10 mouse cellular contexts compared by ENCODE assay signal in genomic region chr14:55097646-55098045, GRCm38 (mm10). TPM values are rescaled to one million over a fixed set of nuclear protein-coding genes. Genes with fewer than 3 reads are reported as not detected.
DNase-seq lines count a peak whose midpoint lies in the region; ATAC-seq and TF ChIP-seq lines count a peak whose summit lies in the region.
"Had no signal": no experiment of that assay in that cellular context is flagged by ENCODE, and none has a peak within 500 bp of the region (broad histone marks: within the 10 kb centered on the region; RNA-seq: fewer than 3 reads in every experiment).

No protein-coding gene starts in this region.

- H3K4me2 ChIP-seq in kidney, embryonic 15.5 days, result no peak overlapping the region
- H3K4me2 ChIP-seq in heart, embryonic 16.5 days (ENCODE audit: low read depth, low read length), result peak overlapping the region; percentile 28; the same call in 1 of the 2 replicates
- H3K4me2 ChIP-seq in midbrain, embryonic 13.5 days (replicated peaks), result peak overlapping the region; percentile 41; the same call in 1 of the 2 replicates

- no peak for ATAC-seq in kidney, embryonic 15.5 days (replicated peaks; ENCODE audit: low FRiP score)
- no peak for ATAC-seq in heart, embryonic 16.5 days (replicated peaks; ENCODE audit: extremely low read depth, insufficient read depth, low FRiP score)
- no peak for ATAC-seq in midbrain, embryonic 13.5 days
- ATAC-seq: Patski had no signal

- H3K36me3 ChIP-seq in kidney, embryonic 15.5 days, result peaks cover 30% of the 10 kb centered on the region
- H3K36me3 ChIP-seq in ES-E14 (ENCODE audit: control insufficient read depth, insufficient read depth, low read length, poor library complexity, severe bottlenecking), result peaks cover 5% of the 10 kb centered on the region; the same call in 1 of the 2 replicates
- peaks cover 8% of the 10 kb centered on the region for H3K36me3 ChIP-seq in heart, embryonic 16.5 days (ENCODE audit: control insufficient read depth, insufficient read depth)
- 0 out of 2 replicates have a peak, but pooled peaks cover 7% of the 10 kb centered on the region for H3K36me3 ChIP-seq in midbrain, embryonic 13.5 days

- DNase-seq in kidney, postnatal 4 days, result no peak
- DNase-seq in ES-E14 (ENCODE audit: low read depth, low spot score), result no peak
- no peak for DNase-seq in ovary, adult 18-20 months (ENCODE audit: low spot score)
- DNase-seq in urinary bladder, postnatal 36 days (ENCODE audit: low spot score in 2 of 2), result no peak
- DNase-seq in frontal cortex, postnatal 36 days (ENCODE audit: low spot score in 2 of 2), result no peak

- in situ Hi-C loops in ES-E14 (cut with MboI; ENCODE audit: low sequenced_read_pairs in 2 of 2, unreplicated experiment in 2 of 2), result loop anchor here in 1 of 2 experiments (5.0 kb wide), 1 partner anchor 70 kb away; no protein-coding TSS in a partner anchor

- 69% methylated on average over 10 of the region's 10 CpGs for WGBS in kidney, embryonic 15.5 days
- WGBS in heart, embryonic 16.5 days, result 65% methylated on average over 10 of the region's 10 CpGs
- 52% methylated on average over 10 of the region's 10 CpGs for WGBS in midbrain, embryonic 13.5 days

- H3K27me3 ChIP-seq in kidney, embryonic 15.5 days, result no peaks in the 10 kb centered on the region
- H3K27me3 ChIP-seq in heart, embryonic 16.5 days (ENCODE audit: control insufficient read depth, insufficient read depth, low read length), result no peaks in the 10 kb centered on the region
- 0 out of 2 replicates have a peak, but pooled peaks cover 4% of the 10 kb centered on the region for H3K27me3 ChIP-seq in midbrain, embryonic 13.5 days
- H3K27me3 ChIP-seq: Patski had no signal

- no peak overlapping the region for H3K9ac ChIP-seq in kidney, embryonic 15.5 days
- peak overlapping the region; percentile 63; the same call in 1 of the 2 replicates for H3K9ac ChIP-seq in ES-E14 (ENCODE audit: insufficient read depth, low read depth, low read length, poor library complexity, severe bottlenecking)
- no peak overlapping the region for H3K9ac ChIP-seq in heart, embryonic 16.5 days (ENCODE audit: low read length)
- no peak overlapping the region for H3K9ac ChIP-seq in midbrain, embryonic 13.5 days (replicated peaks)

- peak overlapping the region; percentile 74 for H3K27ac ChIP-seq in kidney, embryonic 15.5 days
- H3K27ac ChIP-seq in ES-E14 (ENCODE audit: insufficient read depth, low read depth, low read length, poor library complexity, severe bottlenecking), result peak overlapping the region; percentile 24; the same call in 1 of the 2 replicates
- peak overlapping the region; percentile 72 for H3K27ac ChIP-seq in heart, embryonic 16.5 days (ENCODE audit: low read length)
- peak overlapping the region; percentile 59 for H3K27ac ChIP-seq in midbrain, embryonic 13.5 days

- no peaks in the 10 kb centered on the region for H3K9me3 ChIP-seq in kidney, embryonic 15.5 days (replicated peaks)
- H3K9me3 ChIP-seq in ES-E14 (ENCODE audit: control insufficient read depth, insufficient read depth, low read depth, low read length), result no peaks in the 10 kb centered on the region
- no peaks in the 10 kb centered on the region for H3K9me3 ChIP-seq in heart, embryonic 16.5 days (replicated peaks; ENCODE audit: control insufficient read depth, low read length)
- H3K9me3 ChIP-seq in midbrain, embryonic 13.5 days, result no peaks in the 10 kb centered on the region

- H3K4me1 ChIP-seq in kidney, embryonic 15.5 days, result peaks cover 37% of the 10 kb centered on the region
- H3K4me1 ChIP-seq in ES-E14 (ENCODE audit: control insufficient read depth in 2 of 2, insufficient read depth in 2 of 2, low read length in 2 of 2, poor library complexity in 1 of 2), result peaks cover 4 to 21% of the 10 kb centered on the region in 2 experiments; a peak in 2 of 4 replicates
- H3K4me1 ChIP-seq in heart, embryonic 16.5 days (ENCODE audit: control insufficient read depth, insufficient read depth, low read length), result peaks cover 15% of the 10 kb centered on the region
- peaks cover 37% of the 10 kb centered on the region for H3K4me1 ChIP-seq in midbrain, embryonic 13.5 days (replicated peaks)

- H3K4me3 ChIP-seq in kidney, embryonic 15.5 days (replicated peaks), result no peak overlapping the region
- H3K4me3 ChIP-seq in ES-E14 (ENCODE audit: insufficient read depth in 1 of 2, low read depth in 1 of 2, low read length in 2 of 2, poor library complexity in 1 of 2, severe bottlenecking in 1 of 2), result peak overlapping the region; percentile 32 to 34; a peak in 2 of 4 replicates
- H3K4me3 ChIP-seq in heart, embryonic 16.5 days (ENCODE audit: low read length), result no peak overlapping the region
- H3K4me3 ChIP-seq in midbrain, embryonic 13.5 days (replicated peaks), result no peak overlapping the region

TF ChIP-seq in ES-E14, 5 proteins besides CTCF, POLR2A, EP300 and RAD21:
- TF ChIP-seq ZNF384 (IDR thresholded peaks at IDR 0.05; ENCODE audit: low read depth, low read length), result no peak
- no peak for TF ChIP-seq HCFC1 (IDR thresholded peaks at IDR 0.05; ENCODE audit: borderline replicate concordance, insufficient read depth, low read length)
- TF ChIP-seq MAFK (IDR thresholded peaks at IDR 0.05; ENCODE audit: insufficient read depth, low read depth, low read length), result no peak
- no peak for TF ChIP-seq ZC3H11A (IDR thresholded peaks at IDR 0.05; ENCODE audit: borderline replicate concordance, low read depth, low read length)
- TF ChIP-seq CHD2 (IDR thresholded peaks at IDR 0.05; ENCODE audit: low read depth, low read length), result no peak

RNA-seq across cellular contexts. Expression of gene Thtpa, which starts 3.1 kb away (rescaled TPM):
- polyA plus RNA-seq in kidney, embryonic 15.5 days (2015; fragmentation: Nextera tagmentation; extraction: Ambion mirVana), result 21.0 and 21.5 TPM in 2 replicates
- total RNA-seq in ES-E14 (2012; rRNA removed), result 7.9 and 11.9 TPM in 2 replicates
- 16.1 and 16.9 TPM in 2 replicates for polyA plus RNA-seq in heart, embryonic 16.5 days (2015; fragmentation: Nextera tagmentation; extraction: Ambion mirVana)
- 32.1 and 35.0 TPM in 2 replicates for polyA plus RNA-seq in midbrain, embryonic 13.5 days (2015; fragmentation: Nextera tagmentation; extraction: Ambion mirVana)

RNA-seq across cellular contexts. Expression of gene Zfhx2, which starts 5.5 kb away (rescaled TPM):
- polyA plus RNA-seq in kidney, embryonic 15.5 days (2015; fragmentation: Nextera tagmentation; extraction: Ambion mirVana), result 6.0 and 6.5 TPM in 2 replicates
- 9.4 and 12.4 TPM in 2 replicates for total RNA-seq in ES-E14 (2012; rRNA removed)
- 2.5 and 3.0 TPM in 2 replicates for polyA plus RNA-seq in heart, embryonic 16.5 days (2015; fragmentation: Nextera tagmentation; extraction: Ambion mirVana)
- 35.5 and 39.9 TPM in 2 replicates for polyA plus RNA-seq in midbrain, embryonic 13.5 days (2015; fragmentation: Nextera tagmentation; extraction: Ambion mirVana)

RNA-seq across cellular contexts. Expression of gene Ap1g2, which starts 8.7 kb away (rescaled TPM):
- 15.9 and 18.9 TPM in 2 replicates for polyA plus RNA-seq in kidney, embryonic 15.5 days (2015; fragmentation: Nextera tagmentation; extraction: Ambion mirVana)
- total RNA-seq in ES-E14 (2012; rRNA removed), result 5.9 and 14.1 TPM in 2 replicates
- 10.4 and 14.2 TPM in 2 replicates for polyA plus RNA-seq in heart, embryonic 16.5 days (2015; fragmentation: Nextera tagmentation; extraction: Ambion mirVana)
- polyA plus RNA-seq in midbrain, embryonic 13.5 days (2015; fragmentation: Nextera tagmentation; extraction: Ambion mirVana), result 7.9 and 8.2 TPM in 2 replicates

RNA-seq across cellular contexts. Expression of gene Jph4, which starts 19.1 kb away (rescaled TPM):
- polyA plus RNA-seq in kidney, embryonic 15.5 days (2015; fragmentation: Nextera tagmentation; extraction: Ambion mirVana), result 0.59 and 1.2 TPM in 2 replicates
- total RNA-seq in ES-E14 (2012; rRNA removed), result 1.7 and 3.8 TPM in 2 replicates
- 0.09 and 0.25 TPM in 2 replicates for polyA plus RNA-seq in heart, embryonic 16.5 days (2015; fragmentation: Nextera tagmentation; extraction: Ambion mirVana)
- polyA plus RNA-seq in midbrain, embryonic 13.5 days (2015; fragmentation: Nextera tagmentation; extraction: Ambion mirVana), result 18.2 and 19.9 TPM in 2 replicates
- total RNA-seq: monocyte, adult 5-6 weeks had no signal

Comparison
In these comparisons a context has a peak if more than half of its experiments do, and no peak if none do; other contexts are left out.
1. H3K27ac ChIP-seq: peak in every context shown above with its lines; median percentile 74 in kidney, embryonic 15.5 days; 72 in heart, embryonic 16.5 days; 59 in midbrain, embryonic 13.5 days; 24 in ES-E14.
2. H3K4me3 ChIP-seq: peak in ES-E14 (2 of 2); none in kidney, embryonic 15.5 days (single experiment), heart, embryonic 16.5 days (single experiment) and midbrain, embryonic 13.5 days (single experiment).